ENCODE assay signal across 8 mouse cellular contexts in genomic region chr11:84168701-84169288, GRCm38 (mm10). TPM values are rescaled to one million over a fixed set of nuclear protein-coding genes. Genes with fewer than 3 reads are reported as not detected.
A peak's percentile ranks its signal among the peaks of the same experiment; 100 is the strongest.
DNase-seq lines count a peak whose midpoint lies in the region; ATAC-seq and TF ChIP-seq lines count a peak whose summit lies in the region.

No protein-coding gene starts in this region.

- H3K4me1 ChIP-seq in heart, embryonic 10.5 days, result peaks cover 7% of the 10 kb centered on the region
- no peaks in the 10 kb centered on the region for H3K4me1 ChIP-seq in lung, postnatal 0 days (ENCODE audit: insufficient read depth, low read depth, low read length)

- no peak for TF ChIP-seq EP300 in lung, postnatal 0 days (IDR thresholded peaks at IDR 0.05)

- peak; percentile 91 for TF ChIP-seq CTCF in lung, postnatal 0 days (IDR thresholded peaks at IDR 0.05)

- DNase-seq in urinary bladder, postnatal 25 days (ENCODE audit: low spot score), result peak; percentile 18
- DNase-seq in urinary bladder, postnatal 10 days (ENCODE audit: low spot score), result no peak
- DNase-seq in cerebellum, adult 9-10 months, result peak; percentile 43
- no peak for DNase-seq in heart, embryonic 10.5 days (ENCODE audit: low spot score)
- peak; percentile 51 for DNase-seq in layer of hippocampus, adult 9-11 months
- peak; percentile 89 for DNase-seq in lung, postnatal 0 days (ENCODE audit: low spot score)
- peak; percentile 5 for DNase-seq in right cerebral cortex, postnatal 4 days
- DNase-seq in spleen, adult 12 weeks (ENCODE audit: low spot score), result no peak

- peak overlapping the region; percentile 47 for H3K9ac ChIP-seq in lung, postnatal 0 days (replicated peaks; ENCODE audit: low read depth)

- H3K27ac ChIP-seq in heart, embryonic 10.5 days, result no peak overlapping the region
- H3K27ac ChIP-seq in lung, postnatal 0 days (ENCODE audit: low read length), result peak overlapping the region; percentile 54; the same call in 1 of the 2 replicates

- H3K27me3 ChIP-seq in heart, embryonic 10.5 days (ENCODE audit: insufficient read depth, poor library complexity, severe bottlenecking), result no peaks in the 10 kb centered on the region
- H3K27me3 ChIP-seq in lung, postnatal 0 days (replicated peaks; ENCODE audit: insufficient read depth, low read length), result no peaks in the 10 kb centered on the region

- peak; percentile 83 for ATAC-seq in lung, postnatal 0 days

- H3K4me3 ChIP-seq in heart, embryonic 10.5 days, result 0 out of 2 replicates have a peak overlapping the region, but pooled peaks have one; percentile 31
- no peak overlapping the region; the same call in 1 of the 2 replicates for H3K4me3 ChIP-seq in lung, postnatal 0 days (ENCODE audit: low read depth, low read length)

- no peaks in the 10 kb centered on the region for H3K36me3 ChIP-seq in heart, embryonic 10.5 days
- H3K36me3 ChIP-seq in lung, postnatal 0 days (ENCODE audit: insufficient read depth, low read length), result no peaks in the 10 kb centered on the region

- WGBS in heart, embryonic 10.5 days, result 19% methylated on average over 7 of the region's 7 CpGs
- 17% methylated on average over 7 of the region's 7 CpGs for WGBS in lung, postnatal 0 days

- no peaks in the 10 kb centered on the region for H3K9me3 ChIP-seq in heart, embryonic 10.5 days
- H3K9me3 ChIP-seq in lung, postnatal 0 days (ENCODE audit: low read length), result no peaks in the 10 kb centered on the region

- H3K4me2 ChIP-seq in lung, postnatal 0 days (replicated peaks; ENCODE audit: low read depth, low read length), result no peak overlapping the region

RNA-seq across cellular contexts. Expression of gene Gm11437, which starts 1.5 kb away (rescaled TPM):
- not detected in 2 replicates for polyA plus RNA-seq in heart, embryonic 10.5 days (2016; fragmentation: Nextera tagmentation; extraction: Ambion mirVana)
- polyA plus RNA-seq in lung, postnatal 0 days (2015; fragmentation: Nextera tagmentation; extraction: Ambion mirVana), result not detected in 2 replicates

RNA-seq across cellular contexts. Expression of gene Acaca, which starts 39.3 kb away (rescaled TPM):
- 13.3 and 14.9 TPM in 2 replicates for polyA plus RNA-seq in heart, embryonic 10.5 days (2016; fragmentation: Nextera tagmentation; extraction: Ambion mirVana)
- 6.5 and 7.9 TPM in 2 replicates for polyA plus RNA-seq in lung, postnatal 0 days (2015; fragmentation: Nextera tagmentation; extraction: Ambion mirVana)

RNA-seq across cellular contexts. Expression of gene Tada2a, which starts 39.4 kb away (rescaled TPM):
- polyA plus RNA-seq in heart, embryonic 10.5 days (2016; fragmentation: Nextera tagmentation; extraction: Ambion mirVana), result 24.7 and 31.4 TPM in 2 replicates
- 14.9 and 15.0 TPM in 2 replicates for polyA plus RNA-seq in lung, postnatal 0 days (2015; fragmentation: Nextera tagmentation; extraction: Ambion mirVana)

Comparison
In these comparisons a context has a peak if more than half of its experiments do, and no peak if none do; other contexts are left out.
1. DNase-seq: peak in urinary bladder, postnatal 25 days (single experiment), cerebellum, adult 9-10 months (single experiment), layer of hippocampus, adult 9-11 months (single experiment), lung, postnatal 0 days (single experiment) and right cerebral cortex, postnatal 4 days (single experiment); none in urinary bladder, postnatal 10 days (single experiment), heart, embryonic 10.5 days (single experiment) and spleen, adult 12 weeks (single experiment).